Mouse (Mus musculus) thymus, adult 2 months (tissue): Measurements from ENCODE around the gene Gdf11.

ENCODE experiments used
- CTCF ChIP-seq: fragments of 200-500 bp; IDR thresholded peaks from 2 replicates; pipeline ENCODE4 v1.5.1; 2012; ENCODE audit warnings: mild to moderate bottlenecking, control low read depth, low read length, moderate library complexity, borderline replicate concordance; ENCODE audit not compliant: control insufficient read depth, poor library complexity, insufficient read depth; ENCODE audit errors: extremely low read depth
- POLR2A ChIP-seq: fragments of 200-500 bp; IDR thresholded peaks from 2 replicates; pipeline ENCODE4 v1.6.1; 2012; ENCODE audit warnings: mild to moderate bottlenecking, low read length, control low read depth, moderate library complexity; ENCODE audit not compliant: control insufficient read depth, poor library complexity, insufficient read depth; ENCODE audit errors: extremely low read depth

DNA sequence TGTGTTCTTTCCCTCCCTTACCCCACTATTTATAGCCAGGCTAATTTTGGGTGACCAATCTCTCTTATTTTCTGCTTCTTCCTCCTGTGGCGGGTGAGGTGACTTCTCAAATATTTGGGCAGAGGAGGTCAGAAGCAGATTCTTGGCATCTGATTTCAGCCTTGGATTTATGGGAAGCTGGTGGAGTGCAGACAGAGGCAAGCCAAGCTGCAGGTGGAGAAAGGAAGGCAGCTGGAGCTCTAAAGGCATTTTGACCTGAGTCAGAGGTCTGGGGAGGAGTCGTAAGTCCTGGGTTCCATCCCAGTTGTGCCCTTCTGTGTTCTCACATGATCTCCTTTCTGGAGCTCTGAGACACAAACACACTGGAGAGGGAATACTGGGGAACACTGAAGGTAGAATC, 39.9 kb upstream of the Gdf11 start:
- no peak for TF ChIP-seq POLR2A
- no peak for TF ChIP-seq CTCF
